Mouse (Mus musculus): Measurements from ENCODE around the gene Olfr1168. TPM values are rescaled to one million over a fixed set of nuclear protein-coding genes. Genes with fewer than 3 reads are reported as not detected.

Olfr1168 gene
- polyA plus RNA-seq (2012; rRNA removed) = not detected in 2 replicates

DNA sequence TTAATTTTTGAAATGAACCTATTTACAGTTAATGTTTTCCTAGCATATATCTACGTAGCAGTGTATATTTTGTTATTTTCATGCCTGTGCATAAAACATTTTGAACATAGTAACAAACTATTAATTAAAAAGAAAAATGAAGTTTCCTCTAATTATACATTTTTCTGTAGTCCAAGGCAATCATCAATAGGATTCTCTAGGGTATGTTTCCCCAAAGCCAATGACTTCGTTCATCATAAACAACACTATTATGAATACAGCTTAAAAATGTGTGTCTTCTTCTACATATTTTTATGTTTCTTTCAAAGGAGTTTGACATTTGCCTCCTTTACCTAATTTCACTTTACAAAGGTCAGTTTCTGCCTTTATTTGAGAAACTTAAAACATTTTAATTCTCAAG is at the start of gene Olfr1168:
Olfr1168 (plus strand) TSS at position 301 of the 400 bp plus-strand sequence.

DNA sequence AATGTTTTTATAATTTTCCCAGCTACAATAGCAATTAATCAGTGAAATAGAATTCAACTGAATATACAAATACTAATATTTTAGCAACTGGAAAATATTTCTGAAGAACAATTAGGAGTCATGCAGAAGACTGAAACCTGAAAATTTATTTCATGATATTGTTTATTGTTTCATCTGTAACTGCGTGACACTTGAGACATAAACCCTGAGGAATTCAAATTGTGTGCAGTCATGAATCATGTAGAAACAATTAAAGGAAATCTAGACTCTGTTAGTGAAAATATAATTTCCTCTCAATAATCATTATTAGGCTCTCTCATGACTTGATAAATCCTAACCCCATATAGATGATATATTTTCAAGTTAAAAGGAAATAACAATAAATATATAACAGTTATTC is 26.6 kb upstream of the Olfr1168 start, which contains the start of gene Olfr1167:
Olfr1167 (minus strand) TSS at position 101 of the 400 bp plus-strand sequence.

DNA sequence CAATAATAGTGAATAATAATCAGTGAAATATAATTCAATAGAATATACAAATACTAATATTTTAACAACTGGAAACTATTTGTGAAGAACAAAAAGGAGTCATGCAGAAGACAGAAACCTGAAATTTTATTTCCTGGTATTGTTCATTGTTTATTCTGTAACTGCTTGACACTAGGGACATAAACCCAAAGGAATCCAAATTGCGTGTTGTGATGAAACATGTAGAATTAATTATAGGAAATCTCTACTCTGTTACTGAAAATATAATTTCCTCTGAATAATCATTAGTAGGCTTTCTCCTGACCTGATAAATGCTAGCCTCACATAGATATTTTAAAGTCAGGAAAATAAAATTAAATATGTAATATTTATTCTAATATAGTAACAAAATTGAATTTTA is 46.6 kb downstream of the Olfr1168 start, which contains the start of gene Olfr1170:
Olfr1170 (minus strand) TSS at position 101 of the 400 bp plus-strand sequence.

Other genes starting within 250 kb of the Olfr1168 start
- gene Olfr1155, start 236.7 kb upstream of the Olfr1168 start, polyA plus RNA-seq (2012; rRNA removed) = not detected in 2 replicates
- gene Olfr1156, start 228.8 kb upstream of the Olfr1168 start, polyA plus RNA-seq (2012; rRNA removed) = not detected in 2 replicates
- gene Olfr1157, start 213.6 kb upstream of the Olfr1168 start, polyA plus RNA-seq (2012; rRNA removed) = not detected in 2 replicates
- not detected in 2 replicates for gene Olfr74, start 207.2 kb upstream of the Olfr1168 start, polyA plus RNA-seq (2012; rRNA removed)
- gene Olfr1158, start 191.8 kb upstream of the Olfr1168 start, polyA plus RNA-seq (2012; rRNA removed) = not detected in 2 replicates
- gene Olfr1160, start 173.6 kb upstream of the Olfr1168 start, polyA plus RNA-seq (2012; rRNA removed) = not detected in 2 replicates
- not detected in 2 replicates for gene Olfr1161, start 159.1 kb upstream of the Olfr1168 start, polyA plus RNA-seq (2012; rRNA removed)
- gene Olfr73, start 144.2 kb upstream of the Olfr1168 start, polyA plus RNA-seq (2012; rRNA removed) = not detected in 2 replicates
- gene Olfr1162, start 130.8 kb upstream of the Olfr1168 start, polyA plus RNA-seq (2012; rRNA removed) = not detected in 2 replicates
- not detected in 2 replicates for gene Olfr1163, start 110.0 kb upstream of the Olfr1168 start, polyA plus RNA-seq (2012; rRNA removed)
- not detected in 2 replicates for gene Olfr1164, start 87.9 kb upstream of the Olfr1168 start, polyA plus RNA-seq (2012; rRNA removed)
- not detected in 2 replicates for gene Olfr1166, start 53.6 kb upstream of the Olfr1168 start, polyA plus RNA-seq (2012; rRNA removed)
- gene Olfr1167, start 26.7 kb upstream of the Olfr1168 start, polyA plus RNA-seq (2012; rRNA removed) = not detected in 2 replicates
- gene Olfr1170, start 46.5 kb downstream of the Olfr1168 start, polyA plus RNA-seq (2012; rRNA removed) = not detected in 2 replicates
- gene Olfr1173, start 98.0 kb downstream of the Olfr1168 start, polyA plus RNA-seq (2012; rRNA removed) = not detected in 2 replicates
- gene Olfr1174-ps, start 133.3 kb downstream of the Olfr1168 start, polyA plus RNA-seq (2012; rRNA removed) = not detected in 2 replicates
- gene Olfr1175-ps, start 145.3 kb downstream of the Olfr1168 start, polyA plus RNA-seq (2012; rRNA removed) = not detected in 2 replicates
- not detected in 2 replicates for gene Olfr1176, start 154.8 kb downstream of the Olfr1168 start, polyA plus RNA-seq (2012; rRNA removed)
- gene Olfr1177-ps, start 164.6 kb downstream of the Olfr1168 start, polyA plus RNA-seq (2012; rRNA removed) = not detected in 2 replicates
- not detected in 2 replicates for gene Olfr1178, start 205.2 kb downstream of the Olfr1168 start, polyA plus RNA-seq (2012; rRNA removed)
- not detected in 2 replicates for gene Olfr1179, start 224.6 kb downstream of the Olfr1168 start, polyA plus RNA-seq (2012; rRNA removed)
- not detected in 2 replicates for gene Olfr1180, start 237.3 kb downstream of the Olfr1168 start, polyA plus RNA-seq (2012; rRNA removed)
- not detected in 2 replicates for gene Olfr1181, start 244.3 kb downstream of the Olfr1168 start, polyA plus RNA-seq (2012; rRNA removed)